Mouse (Mus musculus) brain, embryonic 14.5 days (tissue): ENCODE results near the gene Fam149a.

Experiments
- CTCF ChIP-seq: fragments of 200-500 bp; IDR thresholded peaks from 2 replicates; pipeline ENCODE4 v1.5.1; 2012; ENCODE audit warnings: inconsistent platforms, mild to moderate bottlenecking, moderate library complexity, borderline replicate concordance; ENCODE audit not compliant: insufficient read depth, insufficient read length; ENCODE audit errors: extremely low read depth
- POLR2A ChIP-seq: fragments of 200-500 bp; IDR thresholded peaks from 2 replicates; pipeline ENCODE4 v1.6.1; 2012; ENCODE audit warnings: mild to moderate bottlenecking, inconsistent platforms, borderline replicate concordance; ENCODE audit not compliant: poor library complexity, insufficient read depth, insufficient read length, severe bottlenecking; ENCODE audit errors: extremely low read depth

DNA sequence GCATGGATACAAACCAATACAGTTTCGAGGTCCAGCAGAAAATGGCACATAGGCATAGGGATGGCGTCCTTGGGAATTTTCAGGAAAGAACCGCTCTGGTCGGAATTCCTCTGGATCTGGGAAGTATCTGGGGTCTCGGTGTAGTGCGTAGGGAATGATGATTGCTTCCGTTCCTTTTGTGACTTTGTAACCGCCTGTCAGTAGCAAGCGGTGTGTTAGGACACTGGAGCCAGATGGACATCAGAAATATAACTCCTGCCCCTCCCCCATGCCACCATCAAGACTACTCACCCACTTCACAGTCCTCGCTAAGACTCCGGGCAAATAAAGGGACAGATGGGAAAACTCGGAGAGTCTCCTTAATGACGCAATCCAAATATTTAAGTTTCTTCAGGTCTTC lies 73.7 kb downstream of the Fam149a start, which contains the start of gene Gm45753:
- TF ChIP-seq CTCF (no peak), POLR2A (no peak)
